Mouse (Mus musculus): ENCODE results near the gene Parm1.

The Parm1 gene

GRCm38 (mm10) chr5:91653061-91653915, 135.9 kb downstream of the Parm1 start:
- in situ Hi-C loops (cut with MboI, MseI) = no loop called here

GRCm38 (mm10) chr5:91654331-91655048, 137.1 kb downstream of the Parm1 start:
- in situ Hi-C loops (cut with MboI, MseI) = no loop called here

GRCm38 (mm10) chr5:91655263-91655662, 137.8 kb downstream of the Parm1 start:
- in situ Hi-C loops (cut with MboI, MseI) = no loop called here

GRCm38 (mm10) chr5:91662715-91663114, 145.3 kb downstream of the Parm1 start:
- in situ Hi-C loops (cut with MboI, MseI) = no loop called here

GRCm38 (mm10) chr5:91667127-91667526, 149.7 kb downstream of the Parm1 start:
- in situ Hi-C loops (cut with MboI, MseI) = no loop called here

GRCm38 (mm10) chr5:91669235-91669634, 151.8 kb downstream of the Parm1 start:
- in situ Hi-C loops (cut with MboI, MseI) = no loop called here
